Mouse (Mus musculus) liver, adult 2 months (tissue): ENCODE measurements around the gene Gm5152. TPM values are rescaled to one million over a fixed set of nuclear protein-coding genes. Genes with fewer than 3 reads are reported as not detected.
"Not testable (repeated sequence)": the region's sequence is repeated elsewhere in the genome, so short reads cannot be mapped to it uniquely, and the experiment has no call there.

ENCODE experiments used
- DNase-seq: peaks from one replicate; pipeline ENCODE4 v3.0.0-alpha.2; 2011; ENCODE audit warnings: low read depth, low spot score; ENCODE audit errors: extremely low read depth
- H3K27ac ChIP-seq: fragments of 200-500 bp; replicated peaks from 2 replicates; pipeline ENCODE4 v1.5.1; 2012; ENCODE audit warnings: low read depth, mild to moderate bottlenecking, control low read depth, inconsistent platforms, low read length; ENCODE audit not compliant: insufficient read depth
- H3K27me3 ChIP-seq: fragments of 200-500 bp; 2 replicates; pipeline ENCODE4 v1.6.1; 2012; ENCODE audit warnings: mild to moderate bottlenecking, moderate library complexity, low read length, inconsistent platforms; ENCODE audit not compliant: control insufficient read depth, insufficient read depth
- H3K36me3 ChIP-seq: fragments of 200-500 bp; 2 replicates; pipeline ENCODE4 v1.6.1; 2012; ENCODE audit warnings: low read length, inconsistent platforms; ENCODE audit not compliant: control insufficient read depth, insufficient read depth
- H3K4me1 ChIP-seq: fragments of 200-500 bp; 2 replicates; pipeline ENCODE4 v1.6.1; 2011; ENCODE audit warnings: low read length; ENCODE audit not compliant: control insufficient read depth, insufficient read depth
- H3K4me3 ChIP-seq: fragments of 200-500 bp; 2 replicates; pipeline ENCODE4 v1.5.1; 2011; ENCODE audit warnings: low read depth, mild to moderate bottlenecking, control low read depth, low read length, moderate library complexity; ENCODE audit not compliant: insufficient read depth
- H3K79me2 ChIP-seq: fragments of 200-500 bp; 2 replicates; pipeline ENCODE4 v1.6.1; 2012; ENCODE audit warnings: inconsistent platforms, mild to moderate bottlenecking, low read length, moderate library complexity; ENCODE audit not compliant: control insufficient read depth, insufficient read depth
- H3K9ac ChIP-seq: fragments of 200-500 bp; 2 replicates; pipeline ENCODE4 v1.6.1; 2012; ENCODE audit warnings: low read depth, mild to moderate bottlenecking, control low read depth, inconsistent platforms, low read length
- CTCF ChIP-seq: fragments of 200-500 bp; IDR thresholded peaks from 2 replicates; pipeline ENCODE4 v1.5.1; 2011; ENCODE audit warnings: low read depth, low read length, control low read depth
- POLR2A ChIP-seq: fragments of 200-500 bp; IDR thresholded peaks from 2 replicates; pipeline ENCODE4 v1.6.1; 2011; ENCODE audit warnings: low read length, control low read depth; ENCODE audit not compliant: insufficient read depth; ENCODE audit errors: extremely low read depth
- WGBS: fragments of 180-500 bp; shearing (Covaris S2); methylation state at CpG from one replicate; pipeline ENCODE4 v1.1.7; 2018; 5-methylcytosine and 5-hydroxymethylcytosine counted together
- polyA plus RNA-seq: library from polyadenylated mRNA; depleted of rRNA; stranded (reverse); fragments of >200 nt; gene quantifications from 2 replicates; pipeline ENCODE4 v1.2.3, GENCODE M21; 2012; rRNA removed
- total RNA-seq: library from RNA; depleted of rRNA; stranded (reverse); fragments of >200 nt; gene quantifications from 2 replicates; pipeline ENCODE4 v1.2.3, GENCODE M21; 2014; rRNA removed

The Gm5152 gene
- total RNA-seq (not detected in 2 replicates), polyA plus RNA-seq (not detected in 2 replicates)

DNA sequence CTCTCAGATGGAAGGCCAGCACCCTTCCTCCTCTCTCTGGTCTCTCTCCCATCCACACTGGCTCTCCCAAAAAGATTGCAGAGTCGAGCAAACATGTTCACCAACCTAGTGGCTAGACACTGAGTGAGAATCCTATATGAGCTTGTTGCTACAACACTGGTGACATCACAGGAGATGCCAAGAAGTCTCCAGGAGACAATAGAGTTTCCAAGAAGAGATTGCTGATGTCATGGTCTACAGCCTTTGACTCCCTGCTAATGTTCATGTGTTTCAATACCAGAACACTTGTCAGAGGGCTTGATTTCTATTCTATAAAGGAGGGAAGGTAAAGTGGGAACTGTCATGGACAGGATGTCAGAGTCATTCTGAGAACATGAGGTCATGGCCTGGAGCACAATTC lies at the start of gene Gm5152:
Gene Gm5152 (minus strand): TSS at position 101 of the 400 bp plus-strand sequence.
- H3K27ac ChIP-seq, H3K27me3 ChIP-seq, DNase-seq, H3K79me2 ChIP-seq, H3K4me1 ChIP-seq, H3K4me3 ChIP-seq, H3K9ac ChIP-seq, H3K36me3 ChIP-seq: not testable (repeated sequence)
- WGBS, result no CpG with 5 or more reads among the region's 1 CpGs

DNA sequence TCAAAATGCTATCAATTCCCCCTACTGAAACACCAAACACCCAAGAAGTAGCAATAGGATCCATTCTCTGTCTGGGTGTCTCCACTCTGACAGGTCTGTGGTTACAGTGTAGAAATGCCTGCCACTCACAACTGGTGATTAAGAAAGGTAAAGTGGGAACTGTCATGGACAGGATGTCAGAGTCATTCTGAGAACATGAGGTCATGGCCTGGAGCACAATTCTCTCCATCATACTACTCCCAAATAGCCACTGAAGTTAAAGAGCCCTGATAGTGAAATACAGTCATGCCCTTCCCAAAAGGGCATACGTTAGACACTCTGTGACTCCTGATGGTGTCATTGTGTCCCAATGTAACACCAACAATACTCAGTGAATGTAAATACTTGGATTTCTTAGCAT lies 8.4 kb upstream of the Gm5152 start:
- H3K27ac ChIP-seq, DNase-seq, H3K4me3 ChIP-seq, H3K27me3 ChIP-seq, H3K4me1 ChIP-seq, H3K9ac ChIP-seq, H3K36me3 ChIP-seq, H3K79me2 ChIP-seq: not testable (repeated sequence)
- WGBS, result 74% methylated on average over 1 of the region's 1 CpGs

DNA sequence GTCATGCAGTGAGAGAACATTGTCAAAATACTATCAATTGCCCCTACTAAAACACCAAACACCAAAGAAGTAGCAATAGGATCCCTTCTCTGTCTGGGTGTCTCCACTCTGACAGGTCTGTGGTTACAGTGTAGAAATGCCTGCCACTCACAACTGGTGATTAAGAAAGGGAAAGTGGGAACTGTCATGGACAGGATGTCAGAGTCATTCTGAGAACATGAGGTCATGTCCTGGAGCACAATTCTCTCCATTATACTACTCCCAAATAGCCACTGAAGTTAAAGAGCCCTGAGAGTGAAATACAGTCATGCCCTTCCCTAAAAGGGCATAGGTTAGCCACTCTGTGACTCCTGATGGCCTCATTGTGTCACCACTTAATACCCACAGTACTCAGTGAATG lies 556 bp downstream of the Gm5152 start:
- H3K9ac ChIP-seq, H3K4me1 ChIP-seq, DNase-seq, H3K27me3 ChIP-seq, H3K27ac ChIP-seq, H3K79me2 ChIP-seq, H3K4me3 ChIP-seq, H3K36me3 ChIP-seq: not testable (repeated sequence)

DNA sequence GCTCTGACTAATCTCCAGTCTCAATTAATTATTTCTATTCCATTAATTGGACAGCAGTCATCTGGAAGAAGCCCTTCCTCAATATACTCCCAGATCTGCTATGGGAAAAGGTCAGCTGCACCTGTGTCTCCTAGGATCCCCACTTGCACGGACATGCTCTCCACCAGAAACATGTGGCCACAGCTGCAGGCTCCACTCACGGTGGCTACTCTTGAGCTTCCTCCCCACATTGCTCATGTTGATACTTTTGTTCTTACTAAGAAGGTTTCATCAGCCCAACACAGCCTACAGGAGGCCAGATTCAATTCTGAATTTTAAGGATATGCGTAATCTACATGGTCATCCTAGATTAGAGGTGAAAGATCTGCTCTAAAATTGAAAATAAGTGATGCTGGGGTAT lies 5.9 kb downstream of the Gm5152 start:
- H3K27ac ChIP-seq, H3K9ac ChIP-seq, H3K27me3 ChIP-seq, DNase-seq, H3K79me2 ChIP-seq, H3K4me1 ChIP-seq, H3K36me3 ChIP-seq, H3K4me3 ChIP-seq: not testable (repeated sequence)
- WGBS, result 73% methylated on average over 3 of the region's 3 CpGs

DNA sequence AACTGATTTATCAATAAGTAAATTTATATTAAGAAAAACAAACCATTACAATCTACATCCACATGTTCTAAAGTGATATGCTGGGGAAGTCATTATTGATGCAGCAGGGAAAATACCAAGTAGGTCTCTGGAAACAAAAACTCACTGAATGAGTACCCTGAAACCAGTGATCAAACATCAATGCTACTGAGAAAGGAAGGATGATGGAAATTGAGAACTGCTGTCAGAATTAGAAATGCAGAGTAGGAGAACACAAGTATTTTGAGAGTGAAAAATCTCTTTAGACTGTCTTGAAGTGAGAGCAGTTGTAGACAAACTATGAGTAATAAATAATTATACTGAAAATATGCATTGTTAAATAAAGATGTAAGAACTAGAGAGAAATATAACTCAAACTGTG lies 26.0 kb downstream of the Gm5152 start:
- H3K9ac ChIP-seq, result no peak overlapping the region
- no peaks in the 10 kb centered on the region for H3K79me2 ChIP-seq
- H3K27me3 ChIP-seq, result no peaks in the 10 kb centered on the region
- H3K36me3 ChIP-seq, result no peaks in the 10 kb centered on the region
- no peak overlapping the region for H3K27ac ChIP-seq
- DNase-seq, result no peak
- no peaks in the 10 kb centered on the region for H3K4me1 ChIP-seq
- no peak overlapping the region for H3K4me3 ChIP-seq
- TF ChIP-seq POLR2A, result no peak
- no peak for TF ChIP-seq CTCF

DNA sequence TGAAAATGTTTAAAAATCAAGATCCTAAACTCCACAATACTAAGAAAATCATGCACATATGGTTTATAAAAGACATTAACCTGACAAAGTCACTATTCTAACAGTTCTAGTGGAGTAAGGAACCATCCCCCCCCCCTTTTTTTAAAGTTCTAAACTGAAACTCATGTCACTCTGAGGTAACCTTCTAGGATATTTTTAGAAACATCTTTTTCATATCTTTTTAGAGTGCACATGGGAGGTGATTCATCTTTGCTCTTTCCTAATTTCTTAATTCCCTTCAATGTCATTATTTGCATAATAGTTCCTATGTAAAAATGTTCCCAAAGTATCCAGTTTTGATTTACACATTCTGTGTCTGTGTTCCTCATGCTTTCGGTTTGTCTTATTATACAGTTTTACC lies 43.3 kb downstream of the Gm5152 start:
- H3K79me2 ChIP-seq, result no peaks in the 10 kb centered on the region
- no peak for TF ChIP-seq CTCF
- TF ChIP-seq POLR2A, result no peak
- H3K36me3 ChIP-seq, result no peaks in the 10 kb centered on the region
- DNase-seq, result no peak
- no peaks in the 10 kb centered on the region for H3K27me3 ChIP-seq
- H3K4me3 ChIP-seq, result no peak overlapping the region
- H3K27ac ChIP-seq, result no peak overlapping the region
- no peak overlapping the region for H3K9ac ChIP-seq
- H3K4me1 ChIP-seq, result no peaks in the 10 kb centered on the region
- WGBS, result 79% methylated on average over 1 of the region's 1 CpGs

DNA sequence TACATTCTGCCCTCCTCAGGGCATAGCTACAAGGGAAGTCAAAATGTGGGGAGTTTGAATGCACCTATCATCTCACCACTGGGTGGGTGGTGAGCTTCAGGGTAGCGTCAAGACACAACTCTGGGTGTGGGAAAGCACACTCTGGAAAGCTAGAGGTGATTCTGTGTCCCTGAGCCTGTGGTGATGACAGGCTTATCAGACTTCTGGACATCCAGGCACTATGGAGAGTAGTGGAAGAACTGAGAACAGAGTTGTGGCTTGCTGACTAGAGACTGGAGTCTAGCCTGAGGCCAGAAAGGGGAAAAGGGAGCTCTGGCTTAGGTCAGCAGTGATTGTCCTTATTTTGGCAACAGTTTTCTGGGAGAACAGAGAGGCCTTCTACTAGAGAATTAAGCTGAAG lies 49.4 kb downstream of the Gm5152 start:
- no peaks in the 10 kb centered on the region for H3K79me2 ChIP-seq
- no peak for DNase-seq
- 56% methylated on average over 1 of the region's 1 CpGs for WGBS
- H3K9ac ChIP-seq, result no peak overlapping the region
- no peak overlapping the region for H3K4me3 ChIP-seq
- no peaks in the 10 kb centered on the region for H3K4me1 ChIP-seq
- TF ChIP-seq CTCF (no peak), POLR2A (no peak)
- H3K36me3 ChIP-seq, result no peaks in the 10 kb centered on the region
- H3K27ac ChIP-seq, result no peak overlapping the region
- no peaks in the 10 kb centered on the region for H3K27me3 ChIP-seq
